Mouse (Mus musculus): ENCODE data around the gene Tmem190. TPM values are rescaled to one million over a fixed set of nuclear protein-coding genes. Genes with fewer than 3 reads are reported as not detected.
"Not testable (repeated sequence)": the region's sequence is repeated elsewhere in the genome, so short reads cannot be mapped to it uniquely, and the experiment has no call there.

The Tmem190 gene
- total RNA-seq, 2 experiments from 2014 or later = not detected

- peak in 1 of 2 experiments; percentile 10 for DNase-seq
- intact Hi-C loops (cut with DNase I) = loop anchor here (2.0 kb wide), 1 partner anchor 182 kb away; no protein-coding TSS in a partner anchor
These were observed 24.0 kb downstream of the Tmem190 start for GRCm38 (mm10) chr7:4806716-4807115.

DNA sequence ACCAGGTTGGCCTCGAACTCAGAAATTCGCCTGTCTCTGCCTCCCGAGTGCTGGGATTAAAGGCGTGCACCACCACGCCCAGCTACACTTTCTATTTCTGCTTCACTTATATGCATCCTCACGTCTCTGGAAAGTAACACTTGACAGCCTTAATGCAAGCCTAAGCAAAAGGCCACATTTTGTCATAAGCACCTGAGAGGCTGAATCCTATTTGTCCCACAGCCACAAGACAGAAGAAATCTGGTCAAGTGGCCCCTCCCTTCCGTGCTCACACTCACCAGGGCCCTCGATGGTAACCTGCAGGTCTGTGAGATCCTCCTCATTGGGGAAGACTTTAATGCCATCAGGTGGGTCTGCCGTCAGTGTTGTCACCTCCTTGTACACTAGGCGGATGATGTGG, 28.4 kb downstream of the Tmem190 start:
- DNase-seq = not testable (repeated sequence)
- intact Hi-C loops (cut with DNase I) = loop anchor here (2.0 to 10.0 kb wide), 4 partner anchors 72 to 234 kb away; partner anchors contain the start of genes Fiz1, Gm44973 and Zfp524

GRCm38 (mm10) chr7:4811842-4812302, 29.1 kb downstream of the Tmem190 start:
- intact Hi-C loops (cut with DNase I) = loop anchor here (1.0 to 10.0 kb wide), 7 partner anchors 19 to 233 kb away; partner anchors contain the start of genes Fiz1, Gm44973, Zfp524 and Zfp628
- no peak for DNase-seq

- peak; percentile 98 for DNase-seq
- intact Hi-C loops (cut with DNase I) = loop anchor here (1.0 to 10.0 kb wide), 6 partner anchors 19 to 232 kb away; partner anchors contain the start of genes Fiz1, Gm44973, Zfp524 and Zfp628
These were observed 29.8 kb downstream of the Tmem190 start, which contains the start of gene Ube2s for GRCm38 (mm10) chr7:4812303-4813104. TSS of gene Ube2s (minus strand) at chr7:4812590.

DNA sequence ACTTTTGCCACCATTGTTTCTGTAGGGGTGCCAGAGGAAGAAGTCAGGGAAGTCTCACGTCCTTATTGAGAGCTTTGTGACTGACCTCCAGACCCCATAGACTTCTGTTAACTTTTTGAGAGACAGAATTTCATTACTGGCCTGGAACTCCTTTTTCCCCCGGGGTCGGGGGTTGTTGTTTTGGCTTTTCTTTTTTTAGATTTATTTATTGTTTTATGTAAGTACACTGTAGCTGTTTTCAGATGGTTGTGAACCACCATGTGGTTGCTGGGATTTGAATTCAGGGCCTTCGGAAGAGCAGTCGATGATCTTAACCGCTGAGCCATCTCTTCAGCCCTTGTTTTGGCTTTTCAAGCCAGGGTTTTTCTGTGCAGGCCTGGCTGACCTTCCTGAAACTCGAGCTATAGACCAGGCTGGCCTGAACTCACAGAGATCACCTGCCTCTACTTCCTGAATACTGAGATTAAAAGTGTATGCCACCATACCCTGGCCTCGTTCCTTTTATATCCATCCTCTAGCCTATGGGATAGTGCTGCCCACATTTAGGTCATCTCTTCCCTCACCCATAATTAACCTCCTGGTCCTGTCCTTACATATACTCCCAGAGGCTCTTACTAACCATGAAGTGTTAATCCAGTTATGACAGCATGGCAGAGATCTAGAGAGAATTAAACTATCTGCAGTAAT, 30.5 kb downstream of the Tmem190 start:
- intact Hi-C loops (cut with DNase I) = loop anchor here (2.0 to 10.0 kb wide), 5 partner anchors 52 to 232 kb away; partner anchors contain the start of genes Fiz1, Gm44973, Zfp524 and Zfp628
- DNase-seq = no peak

- intact Hi-C loops (cut with DNase I) = loop anchor here (10.0 kb wide), 2 partner anchors 198 to 228 kb away; partner anchors contain the start of genes Fiz1, Gm44973 and Zfp524
These were observed 33.8 kb downstream of the Tmem190 start for GRCm38 (mm10) chr7:4816559-4816958.

DNA sequence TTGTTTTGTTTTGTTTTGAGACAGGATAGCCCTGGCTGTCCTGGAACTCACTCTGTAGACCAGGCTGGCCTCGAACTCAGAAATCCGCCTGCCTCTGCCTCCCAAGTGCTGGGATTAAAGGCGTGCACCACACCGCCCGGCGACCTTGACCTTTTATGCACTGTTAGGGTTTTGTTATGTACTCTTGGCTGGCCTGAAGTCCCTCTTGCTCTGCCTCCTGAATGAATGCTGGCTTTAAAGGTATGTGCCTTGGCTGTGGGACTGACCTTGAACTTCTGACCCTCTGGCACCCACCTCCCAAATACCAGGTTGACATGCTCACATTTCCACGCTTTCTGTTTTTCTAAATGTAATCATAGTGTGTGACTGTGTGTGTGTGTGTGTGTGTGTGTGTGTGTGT, 38.2 kb downstream of the Tmem190 start:
- intact Hi-C loops (cut with DNase I); DNase-seq: not testable (repeated sequence)

More at GRCm38 (mm10) chr7:4816559-4816958, 33.8 kb downstream of the Tmem190 start:
- DNase-seq = no peak

- DNase-seq = no peak
- intact Hi-C loops (cut with DNase I) = no loop called here
These were observed 39.0 kb downstream of the Tmem190 start for GRCm38 (mm10) chr7:4821690-4822089.

GRCm38 (mm10) chr7:4822162-4822907, 39.6 kb downstream of the Tmem190 start:
- no peak for DNase-seq
- intact Hi-C loops (cut with DNase I) = no loop called here

- no peak for DNase-seq
- intact Hi-C loops (cut with DNase I) = no loop called here
These were observed 42.6 kb downstream of the Tmem190 start for GRCm38 (mm10) chr7:4825365-4825764.

- DNase-seq = no peak
- intact Hi-C loops (cut with DNase I) = no loop called here
These were observed 47.7 kb downstream of the Tmem190 start for GRCm38 (mm10) chr7:4830476-4830875.

Other genes with a start within 250 kb of the Tmem190 start
- under 1 TPM; 0.54 to 0.89 TPM for gene Syt5, start 235.4 kb upstream of the Tmem190 start, total RNA-seq (2021)
- not detected for gene Ptprh, start 178.9 kb upstream of the Tmem190 start, total RNA-seq (2021)
- gene Tmem86b, start 151.5 kb upstream of the Tmem190 start, total RNA-seq (2021) = 1 to 10 TPM; 4.2 to 5.1 TPM
- 10 to 100 TPM; 72.1 to 73.7 TPM for gene Ppp6r1, start 123.9 kb upstream of the Tmem190 start, total RNA-seq (2021)
- 10 to 100 TPM; 27.2 to 34.7 TPM for gene Hspbp1, start 97.9 kb upstream of the Tmem190 start, total RNA-seq (2021)
- gene Brsk1, start 92.3 kb upstream of the Tmem190 start, total RNA-seq (2021) = 1 to 10 TPM; 1.2 TPM
- gene Tmem150b, start 57.7 kb upstream of the Tmem190 start, total RNA-seq (2021) = under 1 TPM; 0.11 to 0.30 TPM
- 10 to 100 TPM; 14.8 to 15.9 TPM for gene Kmt5c, start 42.8 kb upstream of the Tmem190 start, total RNA-seq (2021)
- gene Cox6b2, start 29.8 kb upstream of the Tmem190 start, total RNA-seq (2021) = 1 to 10 TPM; 1.9 to 2.3 TPM
- not detected for gene Fam71e2, start 11.6 kb upstream of the Tmem190 start, total RNA-seq (2021)
- not detected for gene Il11, start 78 bp upstream of the Tmem190 start, total RNA-seq (2021)
- gene Tmem238, start 6.7 kb downstream of the Tmem190 start, total RNA-seq (2021) = 1 to 10 TPM; 4.4 to 5.7 TPM
- gene Rpl28, start 9.9 kb downstream of the Tmem190 start, total RNA-seq (2021) = 100 to 1,000 TPM; 515 to 545 TPM
- gene Ube2s, start 29.7 kb downstream of the Tmem190 start, total RNA-seq (2021) = 10 to 100 TPM; 89.8 to 95.7 TPM
- gene Shisa7, start 61.8 kb downstream of the Tmem190 start, total RNA-seq (2021) = not detected
- gene Isoc2b, start 87.3 kb downstream of the Tmem190 start, total RNA-seq (2021) = 1 to 10 TPM; 3.9 to 4.6 TPM
- 10 to 100 TPM; 45.4 to 48.8 TPM for gene Isoc2a, start 94.2 kb downstream of the Tmem190 start, total RNA-seq (2021)
- gene Gm36210, start 123.6 kb downstream of the Tmem190 start, total RNA-seq (2021) = not detected
- 1 to 10 TPM; 7.2 to 9.2 TPM for gene Zfp628, start 132.3 kb downstream of the Tmem190 start, total RNA-seq (2021)
- 1 to 10 TPM; 4.3 to 5.1 TPM for gene Nat14, start 139.1 kb downstream of the Tmem190 start, total RNA-seq (2021)
- gene Ssc5d, start 142.8 kb downstream of the Tmem190 start, total RNA-seq (2021) = 1 to 10 TPM; 3.9 to 4.1 TPM
- 10 to 100 TPM; 26.5 to 34.0 TPM for gene Sbk2, start 181.5 kb downstream of the Tmem190 start, total RNA-seq (2021)
- gene Sbk3, start 188.2 kb downstream of the Tmem190 start, total RNA-seq (2021) = 10 to 100 TPM; 31.5 to 45.5 TPM
- 10 to 100 TPM; 14.2 to 16.4 TPM for gene Zfp579, start 213.2 kb downstream of the Tmem190 start, total RNA-seq (2021)
- gene Zfp524, start 231.5 kb downstream of the Tmem190 start, total RNA-seq (2021) = 10 to 100 TPM in 1 of 2 experiments, 1 to 10 TPM in 1; 9.7 to 10.4 TPM
- 10 to 100 TPM; 17.0 to 21.6 TPM for gene Fiz1, start 231.8 kb downstream of the Tmem190 start, total RNA-seq (2021)
- not detected for gene Gm44973, start 232.6 kb downstream of the Tmem190 start, total RNA-seq (2021)
- gene Zfp865, start 237.4 kb downstream of the Tmem190 start, total RNA-seq (2021) = 10 to 100 TPM; 14.1 to 14.9 TPM
- not detected for gene Ccdc106, start 237.6 kb downstream of the Tmem190 start, total RNA-seq (2021)

All from heart, postnatal 36 days (tissue).